Mouse (Mus musculus): ENCODE measurements around the gene Rorb.
A peak's percentile ranks its signal among the peaks of the same experiment; 100 is the strongest.

Rorb gene

DNA sequence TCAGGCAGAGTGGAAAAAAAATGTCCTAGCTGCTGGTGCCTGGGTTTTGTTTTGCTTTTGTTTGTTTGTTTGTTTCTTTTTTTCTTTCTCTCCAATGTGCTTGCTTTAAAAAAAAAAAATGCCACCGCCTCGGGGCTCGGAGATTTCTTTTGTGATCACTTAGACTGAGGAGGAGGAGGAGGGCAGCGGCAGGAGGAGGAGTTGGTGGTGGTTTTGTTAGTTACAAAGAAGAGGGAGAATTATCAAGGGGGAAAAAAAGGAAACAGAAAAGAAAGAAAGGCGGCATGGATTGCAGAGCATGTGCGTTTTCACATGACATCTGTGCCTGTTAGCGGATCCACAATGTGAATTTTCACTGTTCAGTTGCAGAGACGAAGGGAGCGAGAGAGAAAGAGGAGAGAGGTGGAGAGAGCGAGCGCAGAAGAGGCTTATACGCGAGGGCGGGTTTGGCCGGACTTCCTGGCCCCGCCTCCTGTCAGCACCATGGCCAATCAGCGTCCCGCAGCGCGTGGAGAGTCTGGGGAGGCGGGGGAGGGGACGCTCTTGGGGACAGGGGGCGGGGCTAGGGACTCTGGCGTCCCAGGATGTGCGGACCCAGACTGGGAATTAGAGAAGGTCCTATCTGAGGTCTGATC is at the start of gene Rorb:
Gene Rorb (minus strand): TSS at position 404 of the 635 bp plus-strand sequence.
- peak; percentile 80 for DNase-seq (ENCODE audit: low spot score in 2 of 2)

DNA sequence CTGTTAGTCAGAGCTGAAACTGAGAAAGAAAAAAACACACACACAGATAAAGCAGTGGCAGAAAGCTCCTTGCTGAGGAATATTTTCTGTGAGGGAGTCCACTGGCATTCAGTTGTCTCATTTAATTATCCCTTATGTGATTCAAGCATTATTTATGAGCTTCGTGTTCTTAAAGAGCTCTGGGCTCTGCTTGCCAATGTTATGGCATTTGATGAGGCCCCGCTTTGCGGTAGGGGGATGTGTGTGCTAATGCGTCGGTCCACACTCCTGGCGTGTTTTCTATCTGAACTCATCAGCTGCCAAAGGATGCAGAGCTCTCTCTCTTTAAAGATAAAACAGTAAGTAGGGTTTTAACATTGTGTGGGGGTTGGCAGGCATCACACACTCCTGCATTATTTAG is 37.9 kb upstream of the Rorb start:
- DNase-seq (ENCODE audit: low spot score in 2 of 2), result no peak

DNA sequence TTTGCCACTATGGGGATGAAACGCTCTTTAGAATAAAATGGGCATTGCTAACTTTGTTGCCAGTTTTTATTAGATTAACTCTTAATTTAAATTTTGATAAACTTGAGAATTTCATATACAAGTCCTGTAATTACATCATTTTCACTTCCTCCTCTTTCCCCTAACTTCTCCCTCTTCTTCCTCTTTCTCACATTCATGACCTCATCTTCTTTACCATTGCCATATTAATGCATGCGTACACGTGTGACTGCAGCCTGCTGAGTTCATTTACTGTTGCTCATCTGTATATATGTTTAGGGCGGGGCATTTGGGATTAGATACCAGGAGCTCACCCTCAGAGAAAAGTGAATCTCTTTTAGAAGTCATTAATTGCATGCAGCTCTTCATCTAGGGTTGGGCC is 33.5 kb upstream of the Rorb start:
- DNase-seq (ENCODE audit: low spot score in 2 of 2), result no peak

DNA sequence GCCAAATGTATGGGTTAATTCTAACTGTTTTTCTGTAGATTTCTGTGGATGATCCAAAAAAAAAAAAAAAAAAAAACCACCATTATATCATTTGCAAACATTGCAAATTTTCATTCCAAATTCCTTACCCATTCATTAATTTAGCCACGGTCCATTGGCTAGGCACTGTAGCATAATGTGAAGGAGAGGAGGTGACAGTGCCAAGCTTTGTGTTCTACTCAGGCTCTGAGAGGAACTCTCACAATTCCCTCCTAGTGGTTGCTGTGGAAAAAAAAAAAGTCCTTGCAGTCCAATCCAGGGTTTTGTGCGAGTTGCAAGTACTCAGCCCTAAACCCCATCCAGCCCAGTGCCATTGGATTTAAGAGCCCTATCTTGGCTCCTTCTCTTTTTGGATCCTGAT is 25.9 kb upstream of the Rorb start:
- no peak for DNase-seq (ENCODE audit: low spot score in 2 of 2)

DNA sequence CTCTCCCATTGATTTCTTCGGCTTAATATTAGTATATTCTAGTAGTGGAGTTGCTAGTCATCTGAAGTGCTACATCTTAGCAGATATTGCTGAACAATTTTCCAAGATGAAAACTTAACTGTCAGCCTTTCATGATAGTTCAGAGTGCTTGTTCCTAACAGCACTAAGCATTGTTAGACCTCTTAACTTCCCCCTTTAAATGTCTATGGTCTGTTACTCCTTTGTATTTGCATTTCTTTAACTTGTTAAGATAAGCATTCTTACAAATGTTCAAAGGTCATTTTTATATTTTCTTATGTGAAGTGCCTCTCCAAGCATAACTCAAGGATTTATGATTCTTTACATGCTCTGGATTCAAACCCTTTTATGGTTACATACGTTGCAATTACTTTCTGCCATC is 24.8 kb upstream of the Rorb start:
- DNase-seq (ENCODE audit: low spot score in 2 of 2), result no peak

DNA sequence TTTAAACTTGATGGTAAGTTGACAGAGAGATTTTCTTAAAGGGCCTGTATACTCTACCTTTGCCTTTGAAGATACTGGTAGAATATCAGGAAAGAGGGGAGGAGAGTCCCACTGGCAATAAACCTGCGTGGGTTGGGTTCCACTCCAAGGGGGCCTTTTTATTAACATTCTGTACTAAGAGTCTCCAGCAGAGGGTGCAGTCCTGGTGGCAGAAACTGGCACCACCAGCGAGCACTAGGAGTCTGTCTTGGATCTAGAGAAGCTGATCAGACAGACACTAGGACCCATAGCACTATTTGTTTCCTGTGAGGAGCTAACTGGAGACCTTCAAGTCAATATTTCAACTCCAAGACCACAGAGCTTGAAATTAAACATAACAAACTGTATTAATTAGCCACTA is 11.3 kb upstream of the Rorb start:
- DNase-seq (ENCODE audit: low spot score in 2 of 2), result no peak

DNA sequence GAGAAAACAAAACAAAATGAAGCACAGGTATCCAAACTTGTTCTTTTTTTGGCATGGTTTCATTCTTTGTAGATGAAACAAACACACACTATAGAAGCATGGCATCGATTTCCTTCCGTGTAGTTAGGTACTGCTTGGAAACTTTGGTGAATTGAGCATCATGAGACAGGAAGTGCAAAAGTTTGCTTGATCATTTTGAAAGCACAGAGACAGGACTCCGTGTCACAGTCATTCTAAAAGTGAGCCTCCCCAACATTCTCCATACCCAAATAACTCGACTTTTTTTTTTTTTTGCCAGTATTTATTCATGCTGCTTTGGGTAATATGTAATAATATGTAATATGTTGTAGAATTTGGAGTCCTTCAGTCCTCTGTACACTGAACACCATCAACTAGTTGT is 1.2 kb upstream of the Rorb start:
- no peak for DNase-seq (ENCODE audit: low spot score in 2 of 2)

DNA sequence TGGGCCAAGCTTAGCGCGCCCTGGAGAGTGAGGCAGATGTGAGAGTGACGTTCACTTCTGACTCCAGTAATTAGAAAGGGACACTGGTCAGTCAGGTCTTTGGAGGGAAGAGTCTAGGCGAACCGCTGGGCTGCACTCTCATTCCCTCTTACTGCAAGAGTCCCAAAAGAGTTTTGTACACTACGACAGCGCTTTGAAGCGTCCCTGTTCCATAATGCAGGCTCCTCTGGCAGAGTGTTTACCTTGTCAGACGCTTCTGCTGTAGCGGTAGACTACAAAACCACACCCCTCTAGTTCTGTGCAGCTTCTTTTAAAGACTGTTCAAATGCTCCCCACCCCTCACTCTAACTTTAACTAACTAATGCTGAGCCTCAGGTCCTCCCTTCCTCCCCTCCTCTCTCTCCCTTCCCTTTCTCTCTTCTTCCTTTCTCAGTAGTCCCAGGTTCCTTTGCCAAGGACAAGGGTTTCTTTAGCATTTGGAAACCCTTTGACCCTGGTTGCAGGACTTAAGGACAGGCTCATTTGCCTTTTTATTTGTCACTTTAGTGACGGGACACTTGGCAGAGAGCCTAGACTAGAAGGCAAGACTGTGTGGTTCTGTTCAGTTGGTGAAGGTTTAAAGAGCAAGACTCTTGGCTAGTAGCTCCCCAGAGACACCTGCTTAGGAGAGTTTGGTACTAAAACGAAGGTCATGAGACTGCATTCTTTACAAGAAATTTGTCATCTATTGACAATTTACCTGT is 603 bp upstream of the Rorb start:
- no peak for DNase-seq (ENCODE audit: low spot score in 2 of 2)

DNA sequence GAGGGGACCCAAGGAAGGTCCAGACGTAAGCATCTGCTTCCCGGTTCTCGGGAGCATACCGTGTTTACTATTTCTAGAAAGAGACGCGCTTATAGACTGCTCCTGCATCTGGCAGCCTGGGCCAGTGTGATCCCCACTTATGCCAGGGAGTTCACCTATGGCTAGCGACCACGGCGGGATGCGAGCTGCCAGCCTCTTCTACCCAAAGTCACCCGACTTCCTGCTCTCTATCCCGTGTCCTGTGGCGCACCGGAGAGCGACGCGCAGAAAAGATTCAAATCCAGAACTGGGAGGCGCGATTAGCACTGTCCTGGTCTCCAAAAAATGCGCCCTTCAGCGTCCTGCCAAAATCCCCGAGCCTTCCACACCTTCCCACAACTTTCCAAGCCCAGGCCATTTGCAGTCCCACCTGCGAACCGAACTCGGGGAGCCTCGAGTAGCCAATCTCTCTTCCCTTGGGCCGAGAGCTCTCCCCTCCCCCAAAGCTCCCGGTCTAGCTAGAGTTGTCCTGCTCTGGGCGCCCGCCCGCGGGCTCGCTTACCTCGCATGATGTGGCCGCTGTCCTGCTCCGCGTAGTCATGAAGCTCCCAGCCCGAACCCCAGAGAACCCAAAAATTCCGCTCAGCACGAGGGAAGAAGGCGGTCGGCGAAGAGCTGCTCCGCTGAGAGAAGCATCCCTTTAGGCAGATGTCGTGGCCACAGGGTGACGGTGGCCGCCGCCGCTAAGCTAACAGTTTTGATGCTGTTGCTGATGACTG is 806 bp downstream of the Rorb start:
- DNase-seq (ENCODE audit: low spot score in 2 of 2), result peak; percentile 26 to 39

DNA sequence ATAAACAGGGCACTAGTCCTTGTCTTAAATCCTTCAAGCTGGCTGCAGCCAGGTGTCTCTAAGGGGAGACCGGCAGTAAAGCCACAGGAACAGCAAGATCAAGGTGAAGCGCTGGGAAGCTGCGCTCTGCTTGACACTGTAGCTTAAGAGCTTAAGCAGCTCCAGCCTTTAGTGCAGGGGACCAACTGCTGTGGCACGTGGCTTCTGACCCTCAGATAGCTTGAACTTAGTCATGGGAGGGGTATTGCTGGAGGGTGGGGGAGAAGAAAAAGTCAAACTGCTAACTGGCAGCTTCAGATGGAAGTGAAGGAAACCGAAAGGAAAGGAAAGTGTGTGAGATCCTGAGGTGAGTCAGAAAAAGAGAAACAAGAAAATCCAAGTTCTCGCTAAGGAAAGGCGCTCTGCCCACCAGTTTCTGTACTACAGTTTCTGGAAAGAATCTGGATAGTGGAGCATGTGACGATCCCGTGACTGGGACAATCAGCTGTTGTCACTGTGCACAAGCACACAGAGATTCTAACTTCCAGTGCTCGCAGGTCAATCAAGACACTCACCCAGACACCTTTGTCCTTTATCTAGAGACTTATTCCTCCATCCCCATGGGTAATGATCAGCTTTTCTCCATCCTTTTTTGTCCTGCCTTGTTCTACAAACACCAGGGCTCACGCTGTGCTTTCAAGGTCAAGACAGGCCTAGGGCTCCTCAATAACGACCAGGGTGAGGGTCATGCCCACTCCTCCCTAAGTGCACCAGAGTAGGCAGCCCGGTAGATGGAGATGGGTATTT is 2.2 kb downstream of the Rorb start:
- peak; percentile 7 to 18 for DNase-seq (ENCODE audit: low spot score in 2 of 2)

DNA sequence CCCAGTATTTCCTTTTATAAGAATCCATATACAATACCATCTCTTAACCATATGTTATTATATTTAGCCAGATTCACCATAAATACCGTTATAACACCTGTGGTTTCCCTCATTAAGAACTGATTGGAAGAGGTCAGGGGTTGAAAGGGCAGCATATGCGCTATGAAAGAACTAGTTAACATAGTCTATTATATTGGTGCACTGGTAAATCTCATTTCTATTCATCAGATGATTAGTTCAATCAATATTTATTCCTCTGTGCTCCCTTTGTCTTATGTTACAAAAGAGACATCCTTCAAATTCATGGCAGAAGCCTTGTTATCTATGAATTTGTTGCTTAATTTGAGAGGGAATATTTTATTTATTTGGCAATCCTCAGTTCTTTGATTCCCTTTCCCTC is 6.4 kb downstream of the Rorb start:
- DNase-seq (ENCODE audit: low spot score in 2 of 2), result no peak

DNA sequence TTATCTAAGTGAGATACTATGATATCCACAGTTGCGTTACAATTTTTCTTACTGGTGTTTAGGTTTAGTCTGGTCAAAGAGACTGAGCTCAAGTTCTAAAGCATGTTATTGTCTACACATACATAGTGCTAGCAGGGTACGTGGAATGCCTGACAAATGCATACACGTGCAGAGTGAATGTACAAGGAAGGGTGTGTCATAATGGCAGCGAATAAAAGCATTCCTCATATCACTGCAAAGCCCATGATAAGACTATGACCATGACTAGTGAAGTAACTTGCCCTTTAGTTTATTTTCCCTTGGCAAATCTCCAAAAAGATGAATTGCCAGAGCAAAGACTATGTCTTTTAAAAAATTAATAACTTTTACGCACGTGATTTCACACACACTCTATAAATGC is 13.8 kb downstream of the Rorb start:
- DNase-seq (ENCODE audit: low spot score in 2 of 2), result no peak

DNA sequence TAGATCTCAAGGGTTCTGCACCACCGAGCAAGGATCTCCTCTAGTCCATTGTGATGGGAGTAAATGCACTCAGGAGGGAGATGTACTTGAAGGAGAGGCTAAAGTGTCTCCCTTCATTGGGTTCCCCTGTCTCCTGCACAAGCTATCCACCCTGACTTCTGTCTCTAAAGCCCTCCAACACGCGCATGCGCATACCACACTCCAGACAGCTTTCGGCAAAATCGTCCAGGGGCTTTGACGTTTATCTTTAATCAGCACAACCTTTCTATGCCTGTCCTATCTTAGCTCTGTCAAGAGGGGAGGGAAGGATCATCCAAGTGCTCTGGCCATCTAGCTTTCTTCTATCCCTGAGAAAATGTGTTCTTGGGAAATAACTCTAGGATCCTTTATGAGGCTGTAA is 21.6 kb downstream of the Rorb start:
- no peak for DNase-seq (ENCODE audit: low spot score in 2 of 2)

DNA sequence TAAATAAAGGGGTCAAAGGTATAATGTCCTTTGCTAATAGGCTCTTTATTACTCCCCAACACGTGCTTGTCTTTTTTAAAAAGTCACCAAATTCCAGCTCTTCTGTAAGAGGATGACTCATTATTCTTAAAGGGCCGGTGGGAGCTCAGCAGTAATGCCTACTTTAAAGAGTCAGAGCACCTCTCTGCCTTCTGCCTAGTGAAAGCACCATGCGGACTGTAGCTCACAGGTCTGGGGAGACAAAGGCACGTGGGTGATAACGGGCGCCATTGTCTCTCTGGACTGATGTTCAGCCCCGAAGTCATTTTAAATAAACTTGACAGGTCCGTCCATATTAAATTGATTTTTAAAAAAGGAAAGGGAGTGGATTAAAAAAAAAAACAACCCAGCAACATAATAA is 33.1 kb downstream of the Rorb start:
- no peak for DNase-seq (ENCODE audit: low spot score in 2 of 2)

DNA sequence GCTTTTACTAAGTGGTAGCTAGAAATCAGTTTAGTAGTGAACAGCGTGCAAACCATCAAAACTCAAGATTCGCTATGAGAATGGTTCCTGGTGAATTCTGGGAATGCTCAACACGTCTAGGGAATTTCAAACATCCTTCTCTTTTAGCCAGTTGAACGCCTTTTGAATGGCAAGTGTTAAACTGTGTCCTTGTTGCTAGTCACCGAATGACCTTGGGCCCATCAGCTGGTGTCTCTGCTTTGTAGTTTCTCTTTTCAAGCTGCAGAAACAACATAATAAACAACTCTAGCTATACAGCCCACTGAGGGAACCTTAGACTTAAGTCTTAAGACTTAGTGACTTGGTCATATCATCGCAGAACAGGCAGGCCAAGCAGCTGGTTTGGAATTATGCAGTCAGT is 36.2 kb downstream of the Rorb start:
- no peak for DNase-seq (ENCODE audit: low spot score in 2 of 2)

DNA sequence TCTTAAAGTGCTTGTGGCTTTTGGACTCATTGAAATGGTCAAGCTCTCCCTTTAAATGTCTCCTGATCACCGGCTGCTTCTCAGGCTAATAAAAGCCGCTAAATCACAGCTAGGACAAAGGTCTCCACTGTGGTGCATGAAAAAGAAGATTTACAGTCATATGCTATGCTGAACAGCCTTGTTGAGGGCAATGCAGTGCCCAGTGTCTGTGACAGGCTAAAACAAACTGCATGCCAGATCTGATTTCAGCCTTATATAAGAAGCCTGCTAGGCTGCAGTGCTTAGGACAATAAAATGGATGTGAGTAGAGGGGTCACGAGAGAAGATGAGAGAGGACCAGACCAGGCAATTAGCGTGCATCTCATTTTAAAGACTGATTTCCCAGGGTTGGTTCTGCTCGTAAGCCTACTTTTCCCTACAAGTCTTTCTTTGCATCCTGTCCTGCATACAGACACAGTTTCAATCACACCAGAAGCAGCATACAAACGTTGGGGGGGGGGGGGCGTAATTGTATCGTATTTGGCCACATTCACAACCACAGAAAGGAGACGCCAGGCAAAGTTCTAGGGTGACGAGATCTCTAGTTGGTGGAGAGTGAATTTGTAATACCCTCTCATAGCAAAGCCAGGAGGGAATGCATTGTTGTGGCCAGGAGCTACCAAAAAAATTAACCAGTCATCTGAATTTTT is 52.1 kb downstream of the Rorb start:
- DNase-seq (ENCODE audit: low spot score in 2 of 2), result no peak

DNA sequence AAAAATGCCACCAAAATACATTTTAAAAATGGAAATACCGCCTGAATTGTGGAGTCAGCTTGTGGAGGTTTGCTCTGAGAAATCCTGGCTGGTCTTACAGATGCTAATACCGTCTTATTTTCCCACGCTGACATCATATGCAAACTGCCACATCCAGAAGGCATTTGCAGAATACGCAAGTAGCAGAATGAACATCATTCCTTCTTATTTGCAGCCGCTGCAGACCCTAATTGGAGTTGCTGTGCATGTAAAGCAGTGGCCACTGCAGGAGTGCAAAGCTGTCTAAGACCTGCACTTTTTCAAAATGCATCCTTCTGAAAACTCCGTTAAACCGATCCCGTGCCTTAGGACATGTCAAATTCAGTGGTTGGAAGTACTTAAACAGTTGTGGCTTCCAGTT is 52.8 kb downstream of the Rorb start:
- no peak for DNase-seq (ENCODE audit: low spot score in 2 of 2)

DNA sequence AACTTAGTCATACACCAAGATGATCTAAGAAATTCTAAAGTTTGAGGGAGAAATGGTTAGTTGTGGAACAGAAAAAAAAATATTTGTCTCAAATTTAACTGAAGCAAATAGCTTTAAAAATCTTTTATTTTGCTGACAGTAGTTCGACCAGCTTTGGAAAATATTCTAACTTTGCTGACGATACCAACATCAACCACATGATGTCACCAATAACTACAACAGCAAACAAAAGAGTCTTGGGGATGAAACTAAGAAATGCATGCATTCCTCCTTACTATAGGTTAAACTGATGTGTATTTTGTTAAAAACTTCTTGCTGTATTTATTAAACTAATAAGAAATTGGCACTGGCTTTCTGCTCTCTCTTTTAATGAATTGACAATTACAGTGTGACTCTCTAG is 67.9 kb downstream of the Rorb start:
- no peak for DNase-seq (ENCODE audit: low spot score in 2 of 2)

DNA sequence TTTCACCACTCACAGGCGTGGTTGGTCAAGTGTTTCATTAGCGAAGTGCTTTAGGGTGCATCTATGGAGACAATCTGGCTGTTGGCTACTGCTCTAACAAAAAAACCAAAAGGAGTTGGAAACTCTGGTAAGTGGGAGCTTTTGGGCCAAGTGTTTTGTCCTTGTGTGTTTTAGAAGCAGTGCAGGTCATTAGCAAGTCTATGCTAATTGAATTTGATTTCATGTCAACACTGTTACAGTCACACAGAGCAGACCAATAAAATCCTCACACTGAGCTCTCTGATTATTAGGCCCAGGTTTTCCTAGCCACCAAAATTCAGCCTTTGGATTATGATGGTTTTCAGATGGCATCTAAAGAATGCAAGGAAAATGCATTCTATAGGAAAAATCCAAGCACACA is 70.2 kb downstream of the Rorb start:
- DNase-seq (ENCODE audit: low spot score in 2 of 2), result no peak

DNA sequence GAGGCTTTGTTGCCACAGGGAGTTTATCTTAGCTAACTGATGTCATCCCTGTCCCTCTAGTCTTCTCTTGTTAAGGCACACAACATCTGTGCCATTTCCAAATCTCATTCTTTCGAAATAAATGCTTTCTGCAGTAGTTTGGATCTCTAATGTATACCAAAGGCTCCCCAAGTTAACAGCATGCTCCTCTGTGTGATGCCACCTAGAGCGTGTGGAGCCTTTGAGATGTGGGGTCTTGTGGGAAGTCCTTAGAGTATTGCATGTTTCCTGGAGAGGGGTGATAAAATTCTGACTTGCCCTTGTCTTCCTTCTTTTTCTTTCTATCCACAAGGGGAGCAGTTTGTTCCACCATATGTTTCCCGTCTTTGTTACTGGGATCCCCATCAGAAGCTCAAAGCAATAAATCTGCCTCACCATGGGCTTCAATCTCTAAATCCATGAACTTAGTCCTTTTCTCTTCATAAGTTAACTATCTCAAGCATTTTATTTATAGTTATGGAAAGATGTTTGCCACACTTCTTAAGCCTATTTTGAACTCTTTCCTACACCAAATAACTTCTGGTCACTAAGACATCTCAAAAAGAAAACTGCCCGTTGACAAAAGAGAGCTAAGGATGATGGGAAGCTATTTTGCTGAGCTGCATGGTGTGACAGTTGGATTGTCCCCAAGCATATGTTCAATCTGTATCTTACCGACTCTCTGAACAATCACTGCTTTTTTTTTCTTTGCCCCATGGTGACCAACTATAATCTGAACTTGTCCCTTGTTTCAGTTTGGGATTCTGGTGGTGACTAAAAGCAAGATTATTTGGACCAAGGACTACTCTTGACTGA is 76.3 kb downstream of the Rorb start:
- DNase-seq (ENCODE audit: low spot score in 2 of 2), result no peak

DNA sequence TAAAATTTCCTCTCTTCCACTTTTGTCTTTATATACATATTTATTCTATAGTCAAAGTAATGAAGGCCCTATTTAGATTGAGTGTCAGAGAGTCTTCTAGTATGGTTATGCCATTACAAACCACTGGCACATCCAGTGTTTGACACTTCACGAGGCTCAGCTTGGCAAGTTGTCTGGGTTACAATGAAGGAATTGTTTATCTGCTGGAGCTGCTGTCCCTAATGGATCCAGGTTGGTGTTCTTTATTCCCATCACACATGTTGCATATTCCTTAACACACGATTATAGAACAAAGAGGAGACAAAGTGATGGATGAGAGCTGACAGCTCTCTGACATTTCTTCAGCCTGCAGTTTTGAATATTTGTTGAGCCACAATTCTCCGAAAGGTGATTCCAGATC is 77.0 kb downstream of the Rorb start:
- DNase-seq (ENCODE audit: low spot score in 2 of 2), result no peak
